Mouse (Mus musculus) brain, embryonic 18.5 days (tissue): ENCODE results near the gene Pigq.

Experiments
- DNase-seq: peaks from one replicate; pipeline ENCODE4 v3.0.0-alpha.2; 2012; ENCODE audit warnings: low read depth, low spot score

Pigq gene

GRCm38 (mm10) chr17:25925348-25925747, 19.4 kb downstream of the Pigq start:
- no peak for DNase-seq

- no peak for DNase-seq
Observed at GRCm38 (mm10) chr17:25922120-25922519, 22.6 kb downstream of the Pigq start.

GRCm38 (mm10) chr17:25919786-25920642, 24.7 kb downstream of the Pigq start:
- peak; percentile 100 for DNase-seq

GRCm38 (mm10) chr17:25919144-25919785, 25.5 kb downstream of the Pigq start, which contains the start of gene Rab40c:
Gene Rab40c (minus strand): TSS chr17:25919727.
- DNase-seq, result peak; percentile 6

- DNase-seq, result no peak
Observed at GRCm38 (mm10) chr17:25918037-25918750, 26.5 kb downstream of the Pigq start.

- DNase-seq, result no peak
Observed at GRCm38 (mm10) chr17:25916931-25917647, 27.6 kb downstream of the Pigq start.

GRCm38 (mm10) chr17:25914295-25914694, 30.4 kb downstream of the Pigq start:
- no peak for DNase-seq

- DNase-seq, result no peak
Observed at GRCm38 (mm10) chr17:25913877-25914275, 30.9 kb downstream of the Pigq start.

- DNase-seq, result no peak
Observed at GRCm38 (mm10) chr17:25913186-25913876, 31.4 kb downstream of the Pigq start.

GRCm38 (mm10) chr17:25911816-25912215, 32.9 kb downstream of the Pigq start:
- no peak for DNase-seq

- no peak for DNase-seq
Observed at GRCm38 (mm10) chr17:25907640-25908039, 37.1 kb downstream of the Pigq start.

GRCm38 (mm10) chr17:25903061-25903460, 41.7 kb downstream of the Pigq start:
- DNase-seq, result no peak

GRCm38 (mm10) chr17:25900193-25900592, 44.5 kb downstream of the Pigq start:
- no peak for DNase-seq

- no peak for DNase-seq
Observed at GRCm38 (mm10) chr17:25895891-25896290, 48.8 kb downstream of the Pigq start.

GRCm38 (mm10) chr17:25895415-25895814, 49.3 kb downstream of the Pigq start:
- DNase-seq, result no peak

GRCm38 (mm10) chr17:25893975-25894617, 50.6 kb downstream of the Pigq start:
- no peak for DNase-seq

- DNase-seq, result no peak
Observed at GRCm38 (mm10) chr17:25888837-25889236, 55.9 kb downstream of the Pigq start.

GRCm38 (mm10) chr17:25887467-25887866, 57.3 kb downstream of the Pigq start:
- DNase-seq, result no peak

GRCm38 (mm10) chr17:25886806-25887205, 57.9 kb downstream of the Pigq start:
- no peak for DNase-seq

- no peak for DNase-seq
Observed at GRCm38 (mm10) chr17:25885636-25886035, 59.1 kb downstream of the Pigq start.
